Mouse (Mus musculus) cerebellum, adult 9-11 months (tissue): ENCODE data around the gene Cck.

ENCODE experiments used
- DNase-seq: peaks from one replicate; pipeline ENCODE4 v3.0.0; 2022

Cck gene

GRCm38 (mm10) chr9:121495529-121495928, at the start of gene Cck:
Gene Cck, minus strand, starts transcription at chr9:121495694.
- no peak for DNase-seq

- DNase-seq: no peak
Observed at GRCm38 (mm10) chr9:121541530-121541929, 46.0 kb upstream of the Cck start.

- DNase-seq: no peak
Observed at GRCm38 (mm10) chr9:121532626-121533025, 37.1 kb upstream of the Cck start.

GRCm38 (mm10) chr9:121528605-121529357, 33.3 kb upstream of the Cck start:
- no peak for DNase-seq

- DNase-seq: no peak
Observed at GRCm38 (mm10) chr9:121526171-121526570, 30.7 kb upstream of the Cck start.

GRCm38 (mm10) chr9:121520047-121520446, 24.6 kb upstream of the Cck start:
- peak; percentile 10 for DNase-seq

GRCm38 (mm10) chr9:121514462-121514861, 19.0 kb upstream of the Cck start:
- DNase-seq: no peak

GRCm38 (mm10) chr9:121511911-121512310, 16.4 kb upstream of the Cck start:
- DNase-seq: no peak

- DNase-seq: no peak
Observed at GRCm38 (mm10) chr9:121506478-121507180, 11.1 kb upstream of the Cck start.

- DNase-seq: peak; percentile 30
Observed at GRCm38 (mm10) chr9:121505346-121505745, 9.9 kb upstream of the Cck start.

- no peak for DNase-seq
Observed at GRCm38 (mm10) chr9:121496102-121496501, 608 bp upstream of the Cck start.

- DNase-seq: no peak
Observed at GRCm38 (mm10) chr9:121494006-121494767, 1.3 kb downstream of the Cck start.

GRCm38 (mm10) chr9:121491592-121492240, 3.8 kb downstream of the Cck start:
- no peak for DNase-seq

- no peak for DNase-seq
Observed at GRCm38 (mm10) chr9:121487216-121487615, 8.3 kb downstream of the Cck start.

GRCm38 (mm10) chr9:121479453-121479852, 16.0 kb downstream of the Cck start:
- DNase-seq: peak; percentile 58

GRCm38 (mm10) chr9:121477305-121477911, 18.1 kb downstream of the Cck start:
- peak; percentile 77 for DNase-seq

- DNase-seq: peak; percentile 42
Observed at GRCm38 (mm10) chr9:121475488-121476452, 19.7 kb downstream of the Cck start.

- no peak for DNase-seq
Observed at GRCm38 (mm10) chr9:121474771-121475170, 20.7 kb downstream of the Cck start.

GRCm38 (mm10) chr9:121469711-121470110, 25.8 kb downstream of the Cck start:
- DNase-seq: peak; percentile 34

GRCm38 (mm10) chr9:121467460-121467859, 28.0 kb downstream of the Cck start:
- peak; percentile 10 for DNase-seq

GRCm38 (mm10) chr9:121460527-121460926, 35.0 kb downstream of the Cck start:
- DNase-seq: no peak
